Mouse (Mus musculus) heart, postnatal 10 days (tissue): Measurements from ENCODE around the gene Pde4c. TPM values are rescaled to one million over a fixed set of nuclear protein-coding genes. Genes with fewer than 3 reads are reported as not detected.

Experiments used
- DNase-seq, 2 experiments: peaks; one replicate each; pipeline ENCODE4 v3.0.0; 2021
- intact Hi-C: fragments of 180-260 bp; cut with DNase I; formaldehyde crosslinking; loops from one replicate; pipeline ENCODE4 v1.15.1; 2025
- total RNA-seq, 2 experiments: library from RNA; stranded (reverse); gene quantifications; 2 replicates each; pipeline ENCODE4 v1.2.3; 2021

Gene Pde4c
- total RNA-seq, 2 experiments from 2014 or later, result 2.0 to 4.0 TPM

DNA sequence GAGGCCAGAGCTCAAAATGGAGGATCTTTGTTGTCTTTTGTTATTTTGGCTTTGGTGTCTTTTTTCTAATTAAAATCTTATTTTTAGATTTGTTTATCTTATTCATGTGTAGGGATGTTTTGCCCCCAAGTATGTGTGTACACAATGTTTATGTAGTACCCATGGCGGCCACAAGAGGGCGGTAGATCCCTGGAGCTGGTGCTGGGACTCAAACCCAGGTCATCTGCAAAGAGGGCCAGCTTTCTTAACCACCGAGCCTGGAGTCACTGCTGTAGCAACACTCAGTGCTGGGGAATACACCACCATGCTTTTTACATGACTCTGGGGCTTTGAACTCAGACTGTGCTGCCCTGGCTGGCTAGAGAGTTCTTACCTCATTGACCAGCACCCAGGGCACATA lies 39.8 kb downstream of the Pde4c start:
- intact Hi-C loops, result loop anchor here (5.0 kb wide), 1 partner anchor 79 kb away; no protein-coding TSS in a partner anchor
- DNase-seq, result peak in 1 of 2 experiments; percentile 67

DNA sequence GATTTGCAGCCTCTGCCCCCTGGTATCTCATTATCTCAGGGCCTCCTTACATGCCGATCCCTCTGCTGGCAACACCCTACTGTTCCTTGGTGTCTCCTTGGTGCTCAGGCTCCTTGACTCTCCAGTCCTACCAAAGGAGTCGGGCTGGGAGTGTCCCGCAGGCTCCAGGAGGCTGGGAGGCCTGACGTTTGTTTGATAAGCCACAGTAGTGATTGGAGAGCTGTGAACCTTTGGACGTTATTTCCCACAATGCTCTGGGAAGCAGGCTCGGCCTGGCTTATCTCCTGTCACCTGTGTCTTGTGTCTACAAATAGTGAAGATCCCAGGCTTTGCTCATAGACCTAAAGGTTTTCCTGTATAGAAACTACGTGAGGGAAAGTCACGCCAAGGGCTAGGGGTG lies 40.5 kb downstream of the Pde4c start:
- DNase-seq, result no peak
- intact Hi-C loops, result loop anchor here (5.0 kb wide), 1 partner anchor 78 kb away; no protein-coding TSS in a partner anchor

DNA sequence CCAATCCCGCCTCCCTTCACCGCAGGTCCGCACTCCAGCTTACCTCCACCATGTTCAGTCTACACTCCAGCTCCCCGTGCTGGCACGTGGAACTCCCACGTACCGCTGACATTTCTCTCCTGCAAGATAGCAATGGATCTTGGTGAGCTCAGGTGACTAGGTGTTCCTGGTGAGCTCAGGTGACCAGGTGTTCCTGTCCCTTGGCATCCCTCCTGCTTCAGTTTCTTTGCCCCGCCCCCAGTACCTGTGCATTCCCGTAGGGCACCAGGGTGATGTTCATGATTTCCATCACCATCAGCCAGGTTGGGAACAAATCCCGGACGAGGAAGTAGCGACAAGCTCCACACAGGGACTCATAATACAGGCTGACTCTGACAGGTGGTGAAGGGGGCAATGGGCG lies 41.2 kb downstream of the Pde4c start:
- intact Hi-C loops, result loop anchor here (5.0 kb wide), 1 partner anchor 78 kb away; no protein-coding TSS in a partner anchor
- no peak for DNase-seq

DNA sequence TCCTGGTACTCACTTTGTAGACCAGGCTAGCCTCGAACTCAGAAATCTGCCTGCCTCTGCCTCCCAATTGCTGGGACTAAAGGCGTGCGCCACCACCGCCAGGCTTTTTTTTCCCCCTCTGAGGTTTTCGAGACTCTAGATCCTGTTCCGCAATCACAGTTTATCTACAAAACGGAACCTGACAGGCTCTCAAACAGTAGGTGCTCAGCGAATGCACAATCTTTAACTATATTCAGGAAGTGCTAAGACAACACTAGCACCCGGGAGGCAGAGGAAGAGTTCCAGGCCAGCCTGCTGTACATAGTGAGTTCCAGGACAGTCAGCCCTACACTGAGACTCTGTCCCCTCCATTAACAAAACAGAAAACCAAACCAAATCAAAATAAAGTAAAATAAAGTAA lies 41.8 kb downstream of the Pde4c start:
- intact Hi-C loops, result no loop called here
- DNase-seq, result no peak

DNA sequence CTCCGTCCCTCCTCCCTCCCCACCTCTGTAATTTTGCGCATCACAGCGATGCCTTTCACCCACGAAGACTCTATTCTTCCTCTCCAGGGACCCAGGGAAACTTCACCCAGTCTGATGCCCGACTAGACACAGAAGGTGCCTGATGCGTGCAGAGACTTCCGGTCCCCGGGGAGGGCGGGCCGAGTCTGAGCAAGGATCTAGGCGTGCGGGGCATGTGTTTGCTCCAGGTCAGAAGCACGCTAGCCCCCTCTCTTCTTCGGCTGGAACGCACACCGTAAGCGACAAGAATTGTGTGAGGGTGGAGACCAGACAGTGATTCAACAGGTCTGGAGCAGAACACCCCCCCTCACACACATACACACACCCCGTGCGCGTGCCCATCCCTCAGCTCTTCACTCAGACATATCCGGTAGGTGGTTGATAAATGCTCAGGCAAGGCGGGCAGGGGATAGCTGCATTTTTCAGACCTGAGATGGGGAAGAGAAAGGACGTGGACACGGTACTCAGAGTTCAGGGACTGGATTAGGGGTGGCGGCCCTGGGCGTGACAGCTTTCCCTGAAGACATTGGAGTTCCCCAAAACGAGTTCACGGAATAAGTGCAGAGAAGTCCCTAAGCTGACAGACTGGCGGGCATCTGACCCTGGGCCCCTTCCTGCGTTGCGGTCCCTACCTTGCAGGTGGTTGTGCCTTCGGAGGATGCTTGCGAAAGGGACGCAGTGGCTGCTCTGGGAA lies 42.5 kb downstream of the Pde4c start:
- DNase-seq, result peak in 1 of 2 experiments; percentile 62
- intact Hi-C loops, result no loop called here

DNA sequence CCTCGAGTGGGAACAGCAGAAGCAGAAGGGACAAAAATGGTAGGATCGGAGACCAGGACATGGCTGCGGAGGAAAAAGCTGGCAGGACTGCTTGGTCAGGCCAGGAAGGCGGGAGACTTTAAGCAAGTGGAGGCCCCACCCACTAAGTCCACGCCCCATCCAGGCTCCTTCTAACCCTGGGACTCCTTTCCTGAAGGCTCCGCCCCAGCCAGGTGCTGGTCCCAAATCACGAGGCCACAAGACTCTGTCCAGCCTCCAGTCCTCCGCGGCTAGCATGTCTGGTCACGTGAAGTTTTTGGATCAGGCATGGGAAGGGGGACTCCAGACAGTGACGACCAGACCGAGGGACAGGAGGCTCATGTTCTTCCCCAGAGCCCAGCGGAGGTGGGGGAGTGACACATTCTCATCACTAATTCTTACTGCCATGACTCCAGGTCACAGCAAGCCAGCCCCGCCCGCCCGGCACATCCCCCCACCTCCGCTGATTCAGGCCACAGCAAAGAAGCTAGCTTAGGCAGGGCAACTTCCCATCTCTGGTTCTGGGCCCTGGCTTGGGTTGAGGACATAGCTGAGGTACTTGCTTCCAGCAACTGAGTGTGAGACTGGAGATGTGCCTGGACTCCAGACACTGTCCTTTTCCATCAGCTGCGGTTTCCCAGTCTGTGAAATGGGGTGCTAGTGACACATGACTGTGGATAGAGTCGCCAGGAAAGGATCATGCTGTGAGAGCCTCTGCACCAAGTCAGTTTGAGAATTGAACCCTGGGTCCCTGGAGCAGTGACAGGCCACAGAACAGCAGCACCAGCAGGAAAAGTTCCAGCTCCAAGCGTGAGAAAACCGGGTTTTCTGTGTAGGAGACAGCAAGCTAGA lies 43.3 kb downstream of the Pde4c start:
- peak; percentile 65 to 66 for DNase-seq
- intact Hi-C loops, result no loop called here

DNA sequence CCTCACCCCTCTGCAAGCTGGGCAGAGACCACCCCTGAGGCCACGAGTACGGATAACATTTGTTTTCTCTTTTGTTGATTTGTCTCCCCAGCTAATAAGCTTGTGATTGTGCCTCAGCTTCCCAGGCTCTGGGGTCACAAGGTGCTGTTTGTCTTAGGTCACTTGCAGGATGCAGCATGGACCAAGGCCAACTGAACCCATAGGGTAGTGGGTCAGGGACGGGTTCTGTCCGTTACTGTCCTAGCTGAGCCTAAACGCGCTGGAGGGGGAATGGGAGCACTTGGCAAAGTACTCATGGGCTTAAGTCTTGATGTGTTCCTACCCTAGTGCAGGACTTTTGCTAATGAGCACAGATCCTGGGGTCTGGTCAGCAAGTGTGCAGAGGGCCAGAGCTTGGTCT lies 44.0 kb downstream of the Pde4c start:
- intact Hi-C loops, result no loop called here
- DNase-seq, result no peak

DNA sequence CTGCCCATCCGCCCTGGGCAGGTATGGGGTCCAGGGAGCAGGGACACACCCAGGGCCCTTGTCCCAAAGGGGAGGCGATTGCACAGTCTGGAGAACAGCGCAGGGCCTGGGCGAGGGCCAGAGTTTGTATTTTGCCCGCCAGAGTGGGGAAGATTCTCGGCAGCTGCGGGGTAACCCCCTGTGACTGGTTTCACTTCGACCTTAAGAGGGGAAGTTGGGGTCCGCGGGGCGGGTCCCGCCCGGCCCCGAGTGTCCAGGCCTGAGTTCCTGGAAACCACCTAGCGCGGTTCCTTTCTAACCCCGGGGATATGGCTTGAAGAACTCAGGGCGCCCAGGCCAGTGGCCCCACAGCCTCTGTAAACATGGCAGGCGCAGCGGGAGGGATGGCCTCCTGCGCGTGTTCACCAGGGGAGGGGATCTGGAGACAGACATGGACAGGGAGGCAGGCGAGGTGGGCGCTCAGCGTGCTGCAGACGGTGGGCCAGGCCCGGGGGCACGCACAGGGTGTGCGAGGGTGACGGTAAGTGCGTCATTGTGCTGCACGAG lies 44.8 kb downstream of the Pde4c start:
- intact Hi-C loops, result no loop called here
- DNase-seq, result no peak

DNA sequence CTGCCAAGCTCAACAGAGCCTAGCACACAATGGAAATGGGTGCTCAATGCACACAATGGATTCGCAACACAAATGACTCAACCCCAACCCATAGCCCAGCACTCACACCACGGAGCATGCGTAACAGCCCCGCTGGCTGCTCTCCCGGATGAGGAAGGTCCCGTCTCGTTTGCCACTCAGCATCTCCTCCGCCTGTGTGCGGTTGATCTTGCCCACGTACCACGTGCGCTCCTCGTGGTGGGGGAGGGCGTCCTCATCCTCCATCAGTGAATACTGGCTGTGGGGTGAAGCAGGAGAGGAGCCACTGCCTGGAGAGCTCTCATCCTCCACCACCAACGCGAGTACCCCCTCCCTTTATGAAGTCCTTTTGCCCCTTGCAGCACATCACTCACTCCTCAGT lies 45.4 kb downstream of the Pde4c start:
- intact Hi-C loops, result loop anchor here (1.0 kb wide), 1 partner anchor 49 kb away; no protein-coding TSS in a partner anchor
- no peak for DNase-seq

DNA sequence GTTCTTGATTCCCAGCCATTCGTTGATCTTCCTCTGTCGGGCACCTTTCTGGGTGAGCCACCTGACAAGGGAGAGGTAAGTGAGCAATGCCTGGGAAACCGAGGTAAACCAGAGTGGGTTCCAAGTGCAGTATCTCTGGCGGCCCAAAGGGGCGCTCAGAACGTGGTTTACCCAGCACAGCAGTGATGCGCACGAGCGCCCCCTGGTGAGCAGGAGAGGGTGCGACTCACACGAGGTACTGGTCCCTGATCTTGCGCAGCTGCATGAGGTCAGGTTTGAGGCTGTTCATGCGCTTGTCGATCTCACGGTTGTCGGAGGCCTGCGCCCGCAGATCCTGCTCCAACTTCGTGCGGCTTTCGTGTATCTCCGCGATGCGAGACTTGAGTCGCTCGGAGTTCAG lies 45.8 kb downstream of the Pde4c start:
- DNase-seq, result peak; percentile 95 to 98
- intact Hi-C loops, result loop anchor here (1.0 kb wide), 1 partner anchor 49 kb away; no protein-coding TSS in a partner anchor

DNA sequence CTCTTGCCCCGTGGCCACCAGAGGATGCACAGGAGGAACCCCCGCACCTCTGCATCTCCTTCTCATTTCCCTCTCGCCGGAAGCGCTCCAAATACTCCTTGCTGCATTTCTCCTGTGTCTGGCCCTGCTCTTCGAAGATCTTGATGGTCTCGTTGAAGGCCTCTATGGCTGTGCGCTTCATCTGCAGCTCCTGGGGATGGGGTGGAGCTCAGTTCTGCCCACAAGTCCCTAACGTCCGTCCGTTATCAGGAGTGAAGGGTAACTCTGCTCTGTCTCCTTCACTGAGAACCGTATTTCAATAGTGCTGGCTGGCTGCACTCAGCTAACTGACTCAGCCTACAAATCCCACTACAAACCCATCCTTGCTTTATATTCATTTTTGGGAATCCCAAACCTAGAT lies 46.3 kb downstream of the Pde4c start:
- intact Hi-C loops, result loop anchor here (1.0 kb wide), 1 partner anchor 50 kb away; no protein-coding TSS in a partner anchor
- DNase-seq, result no peak

DNA sequence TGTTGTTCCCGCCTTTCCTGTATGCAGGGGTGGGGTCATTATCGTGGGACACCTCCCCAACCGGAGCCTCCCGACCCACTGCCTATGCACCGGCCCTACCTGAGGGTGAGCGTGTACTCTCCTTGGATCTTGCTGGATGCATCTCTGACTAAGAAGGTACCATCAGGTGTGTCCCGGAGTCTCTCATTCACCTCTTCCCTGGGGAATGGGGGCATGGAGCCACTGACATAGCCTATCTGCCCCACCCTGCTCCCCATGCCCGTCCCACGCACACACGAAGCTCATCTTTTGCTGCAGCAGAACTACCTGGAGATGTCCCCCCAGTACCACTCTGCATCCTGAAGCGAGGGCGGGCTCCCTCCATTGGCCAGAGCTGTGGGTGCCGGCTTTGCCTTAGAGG lies 47.2 kb downstream of the Pde4c start:
- DNase-seq, result no peak
- intact Hi-C loops, result no loop called here

DNA sequence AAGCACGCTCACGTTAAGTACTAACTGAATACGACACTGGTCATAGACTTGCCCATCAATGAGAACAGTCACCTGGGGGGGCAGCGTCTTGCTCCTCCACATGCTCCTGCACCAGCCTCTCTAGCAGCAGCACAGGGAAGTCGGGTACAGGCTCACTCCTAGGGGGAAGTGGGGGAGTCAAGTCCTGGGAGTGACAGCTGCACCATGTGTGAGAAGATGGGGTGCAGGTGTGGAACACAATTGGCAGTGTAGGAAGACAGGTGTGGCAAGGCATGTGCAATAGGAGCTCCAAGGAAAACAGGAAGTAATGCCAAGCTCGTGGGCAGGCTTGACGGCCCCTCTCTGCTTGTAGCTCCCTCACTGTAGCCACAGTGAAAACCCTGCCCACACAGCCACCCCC lies 47.7 kb downstream of the Pde4c start:
- intact Hi-C loops, result no loop called here
- no peak for DNase-seq

DNA sequence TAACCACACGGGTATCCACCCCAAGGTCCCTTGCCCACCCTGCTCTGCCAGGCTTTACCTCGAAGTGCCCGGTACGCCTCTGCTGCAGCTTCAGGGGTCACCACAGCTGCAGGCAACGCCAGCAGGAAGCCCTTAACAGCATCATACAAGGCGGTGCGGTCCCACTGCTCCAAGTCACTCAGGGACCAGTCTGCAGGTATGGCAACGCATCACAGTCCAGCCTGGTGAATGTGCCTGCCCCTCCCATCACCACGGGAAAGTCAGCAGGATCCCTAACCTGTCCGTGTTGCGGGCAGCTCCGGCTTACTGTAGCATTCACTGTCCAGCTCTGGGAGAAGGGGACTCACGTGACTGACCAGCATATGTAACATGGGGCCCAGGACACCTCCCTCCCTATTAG lies 48.6 kb downstream of the Pde4c start:
- intact Hi-C loops, result no loop called here
- no peak for DNase-seq

DNA sequence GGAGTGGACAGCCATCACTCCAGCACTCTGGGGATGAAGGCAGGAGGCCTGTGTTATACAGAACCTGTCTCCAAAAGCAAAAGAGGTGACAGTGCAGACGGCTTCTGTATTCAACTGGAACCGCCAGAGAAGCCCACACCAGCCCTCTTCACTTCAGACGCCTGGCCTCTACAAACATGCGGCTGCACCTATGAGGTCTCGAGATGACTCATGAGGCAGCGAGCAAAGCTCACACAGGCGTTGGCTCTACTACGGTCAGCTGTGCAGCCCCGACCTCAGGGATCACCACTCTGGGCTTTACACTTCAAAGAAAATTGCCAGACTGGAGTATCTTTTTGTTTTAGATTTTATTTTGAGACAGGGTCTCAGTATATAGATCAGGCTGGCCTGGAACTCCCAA lies 49.4 kb downstream of the Pde4c start:
- intact Hi-C loops, result no loop called here

DNA sequence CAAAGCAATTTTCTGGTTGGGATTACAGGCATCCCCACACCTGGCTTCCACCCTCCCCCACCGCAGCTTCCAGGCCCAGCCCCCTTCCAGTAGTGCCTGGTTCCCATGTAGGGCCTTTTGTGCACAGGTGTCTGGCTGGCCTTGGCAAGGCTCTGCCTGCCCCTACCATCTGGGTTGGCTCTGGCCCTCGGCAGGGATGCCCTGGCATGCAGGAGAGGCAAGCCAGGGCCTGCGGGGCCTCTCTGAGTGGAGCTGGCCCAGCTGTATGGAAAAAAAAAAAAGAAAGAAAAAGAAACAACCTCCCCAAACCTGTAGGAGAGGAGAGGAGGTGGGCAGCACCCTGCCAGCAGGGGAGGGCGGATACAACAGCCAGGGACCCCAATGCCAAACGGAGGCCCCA lies 49.9 kb downstream of the Pde4c start:
- intact Hi-C loops, result no loop called here
- no peak for DNase-seq

More for the DNA sequence above, 49.4 kb downstream of the Pde4c start:
- no peak for DNase-seq

DNA sequence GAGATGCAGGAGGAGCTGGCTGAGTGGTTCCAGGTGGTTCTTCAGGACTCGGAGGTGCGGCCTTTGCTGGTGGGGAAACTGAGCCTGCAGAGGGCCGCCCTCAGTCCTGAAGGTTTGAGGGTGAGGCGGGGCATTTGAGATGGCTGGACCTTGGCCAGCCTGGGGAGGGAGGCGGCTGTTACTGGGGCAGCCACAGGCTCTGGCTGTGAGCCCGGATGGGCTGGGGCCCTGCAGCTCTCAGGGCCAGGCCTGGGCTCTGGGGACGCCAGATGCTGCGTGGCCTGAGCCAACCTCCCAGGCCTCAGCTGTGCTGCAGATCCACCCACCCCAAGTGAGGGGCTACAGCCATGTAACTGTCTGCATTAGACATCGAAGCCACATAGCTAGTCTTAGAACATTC lies 50.3 kb downstream of the Pde4c start:
- peak; percentile 90 to 93 for DNase-seq

DNA sequence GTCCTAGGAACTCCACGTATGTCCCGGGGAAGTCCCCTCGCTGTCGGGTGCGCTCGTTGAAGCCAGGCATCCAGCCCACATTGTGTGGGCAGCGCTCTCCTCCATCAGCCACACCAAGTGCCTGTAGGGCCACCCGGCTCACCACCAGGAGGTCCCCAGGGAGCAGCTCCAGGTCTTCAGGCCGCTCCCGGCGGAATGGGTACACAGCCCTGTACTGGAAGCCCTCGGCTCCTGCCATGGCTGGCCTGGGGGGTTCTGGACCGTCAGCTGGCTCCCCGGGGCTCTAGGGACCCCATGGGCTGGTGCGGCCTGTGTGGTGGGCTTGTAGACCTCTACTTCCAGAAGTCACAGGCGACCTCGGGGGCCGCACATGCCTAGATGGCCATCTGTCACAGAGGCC lies 51.2 kb downstream of the Pde4c start:
- DNase-seq, result no peak
- intact Hi-C loops, result no loop called here

More for the DNA sequence above, 50.3 kb downstream of the Pde4c start:
- intact Hi-C loops, result no loop called here

DNA sequence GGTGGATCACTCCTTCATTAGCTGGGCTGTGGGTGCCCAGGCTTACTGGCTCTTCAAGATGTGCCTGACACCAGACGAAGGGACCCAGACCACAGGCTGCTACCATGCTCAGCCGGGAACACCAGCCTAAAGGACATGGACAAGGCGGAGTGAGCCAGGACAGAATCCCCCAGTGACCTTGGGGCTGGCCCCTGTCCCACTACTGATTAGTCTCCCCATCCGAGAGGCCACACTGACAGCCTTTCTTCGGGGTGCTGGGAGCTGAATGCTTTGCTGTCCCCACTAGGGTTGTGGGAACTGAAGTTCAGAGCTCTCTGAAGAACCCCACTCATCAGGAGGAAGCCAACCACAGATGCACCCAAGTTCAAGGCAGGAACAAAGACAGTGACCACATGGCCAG lies 51.7 kb downstream of the Pde4c start:
- DNase-seq, result peak in 1 of 2 experiments; percentile 54

DNA sequence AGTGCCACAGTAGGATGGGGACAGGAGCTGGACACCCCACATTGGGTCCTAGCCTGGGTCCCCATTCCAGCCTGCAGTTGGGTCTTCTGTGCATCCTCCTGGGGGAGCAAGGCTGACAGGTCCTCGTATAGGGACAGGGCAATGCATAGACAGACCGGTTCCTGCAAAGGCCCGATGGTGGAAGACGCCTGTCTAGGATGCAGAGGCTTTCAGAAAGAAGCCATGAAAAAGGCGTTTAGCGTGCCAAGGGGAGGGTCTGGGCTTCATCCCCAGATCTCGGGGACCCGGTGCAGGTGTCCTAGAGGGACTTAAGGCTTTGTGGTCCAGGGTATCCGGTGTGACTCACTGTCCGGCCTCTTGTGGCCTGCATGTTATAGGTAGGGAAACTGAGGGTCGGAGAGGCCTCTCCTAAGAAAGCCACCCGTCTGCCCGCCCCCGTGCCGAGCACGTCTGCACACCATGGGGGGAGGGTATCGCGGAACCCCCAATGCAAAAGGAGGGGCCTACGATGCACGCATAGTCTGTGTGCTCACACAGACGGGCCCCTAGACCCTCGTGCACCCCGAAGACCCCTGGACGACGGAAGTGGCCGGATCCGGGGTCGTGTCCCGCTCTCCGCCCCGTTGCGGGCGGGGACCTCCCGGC lies 52.5 kb downstream of the Pde4c start:
- no peak for DNase-seq
- intact Hi-C loops, result no loop called here

More for the DNA sequence above, 51.7 kb downstream of the Pde4c start:
- intact Hi-C loops, result no loop called here
